Mouse (Mus musculus) cortical plate, adult 2 months (tissue): Measurements from ENCODE around the gene Lrrc38.

Experiments
- CTCF ChIP-seq: fragments of 200-500 bp; IDR thresholded peaks from 2 replicates; pipeline ENCODE4 v1.5.1; 2011; ENCODE audit warnings: mild to moderate bottlenecking, control low read depth, low read length; ENCODE audit not compliant: insufficient read depth; ENCODE audit errors: extremely low read depth
- POLR2A ChIP-seq: fragments of 200-500 bp; IDR thresholded peaks from 2 replicates; pipeline ENCODE4 v1.6.1; 2011; ENCODE audit warnings: mild to moderate bottlenecking, low read length, control low read depth; ENCODE audit not compliant: insufficient read depth; ENCODE audit errors: extremely low read depth

GRCm38 (mm10) chr4:143414121-143414520, 64.6 kb downstream of the Lrrc38 start:
- TF ChIP-seq POLR2A: no peak
- TF ChIP-seq CTCF: no peak
